Mouse (Mus musculus) forebrain, embryonic 11.5 days (tissue): ENCODE data around the gene Foxr1. TPM values are rescaled to one million over a fixed set of nuclear protein-coding genes. Genes with fewer than 3 reads are reported as not detected.

Experiments used
- ATAC-seq: fragments of 200-750 bp; cut with Nextera tagmentation; replicated peaks from 2 replicates; pipeline ENCODE4 v1.8.0; 2017; ENCODE audit warnings: moderate TSS enrichment; ENCODE audit not compliant: low FRiP score
- DNase-seq: peaks from one replicate; pipeline ENCODE4 v3.0.0-alpha.2; 2017; ENCODE audit warnings: low spot score
- H3K27ac ChIP-seq: fragments of 300-500 bp; sonication (generic); 2 replicates; pipeline ENCODE4 v1.5.1; 2014; ENCODE audit warnings: low read depth, low read length
- H3K27me3 ChIP-seq: fragments of 300-500 bp; sonication (generic); 2 replicates; pipeline ENCODE4 v1.6.1; 2014; ENCODE audit warnings: mild to moderate bottlenecking, low read length, mixed read lengths; ENCODE audit not compliant: control insufficient read depth, insufficient read depth
- H3K36me3 ChIP-seq: fragments of 300-500 bp; sonication (generic); 2 replicates; pipeline ENCODE4 v1.6.1; 2014; ENCODE audit warnings: mild to moderate bottlenecking, low read length, moderate library complexity, mixed read lengths; ENCODE audit not compliant: control insufficient read depth, insufficient read depth
- H3K4me1 ChIP-seq: fragments of 300-500 bp; sonication (generic); replicated peaks from 2 replicates; pipeline ENCODE4 v1.6.1; 2014; ENCODE audit warnings: low read length, mixed read lengths; ENCODE audit not compliant: control insufficient read depth, insufficient read depth
- H3K4me2 ChIP-seq: fragments of 300-500 bp; sonication (generic); 2 replicates; pipeline ENCODE4 v1.6.1; 2014; ENCODE audit warnings: low read depth, mild to moderate bottlenecking, low read length, moderate library complexity, mixed read lengths; ENCODE audit not compliant: severe bottlenecking
- H3K4me3 ChIP-seq: fragments of 300-500 bp; sonication (generic); 2 replicates; pipeline ENCODE4 v1.5.1; 2014; ENCODE audit warnings: low read depth, low read length
- H3K9ac ChIP-seq: fragments of 300-500 bp; sonication (generic); 2 replicates; pipeline ENCODE4 v1.6.1; 2014; ENCODE audit warnings: low read length
- H3K9me3 ChIP-seq: fragments of 300-500 bp; sonication (generic); 2 replicates; pipeline ENCODE4 v1.6.1; 2016; ENCODE audit warnings: low read length, mixed read lengths; ENCODE audit not compliant: control insufficient read depth
- WGBS: fragments of 180-500 bp; shearing (Covaris S2); extraction: QIAGEN DNeasy Blood & Tissue Kit; methylation state at CpG from one replicate; pipeline ENCODE4 v1.1.7; 2014; 5-methylcytosine and 5-hydroxymethylcytosine counted together
- polyA plus RNA-seq: library from polyadenylated mRNA; unstranded; fragments of >200 nt; fragmentation: Nextera tagmentation; extraction: Ambion mirVana; gene quantifications from 2 replicates; pipeline ENCODE4 v1.2.1, GENCODE M21; 2014

The Foxr1 gene
- polyA plus RNA-seq, 1 experiment from 2014 or later: not detected

- Histone ChIP-seq H3K36me3 (no peaks in the 10 kb centered on the region), H3K9ac (no peak overlapping the region; the same call in 1 of the 2 replicates), H3K9me3 (no peaks in the 10 kb centered on the region), H3K4me2 (peak overlapping the region; percentile 89), H3K4me3 (peak overlapping the region; percentile 96), H3K4me1 (peaks cover 55% of the 10 kb centered on the region), H3K27ac (no peak overlapping the region), H3K27me3 (no peaks in the 10 kb centered on the region)
- DNase-seq (no peak), ATAC-seq (no peak)
- 36% methylated on average over 14 of the region's 14 CpGs for WGBS
These were observed 44.7 kb upstream of the Foxr1 start for GRCm38 (mm10) chr9:44485516-44486161.

GRCm38 (mm10) chr9:44485105-44485515 is 44.2 kb upstream of the Foxr1 start:
- DNase-seq: no peak
- WGBS: 33% methylated on average over 6 of the region's 6 CpGs
- no peaks in the 10 kb centered on the region for H3K36me3 ChIP-seq
- H3K4me1 ChIP-seq: peaks cover 50% of the 10 kb centered on the region
- peak overlapping the region; percentile 89 for H3K4me2 ChIP-seq
- no peak for ATAC-seq
- no peak overlapping the region for H3K27ac ChIP-seq
- H3K9me3 ChIP-seq: no peaks in the 10 kb centered on the region
- H3K27me3 ChIP-seq: no peaks in the 10 kb centered on the region
- peak overlapping the region; percentile 96; the same call in 1 of the 2 replicates for H3K4me3 ChIP-seq
- no peak overlapping the region for H3K9ac ChIP-seq

GRCm38 (mm10) chr9:44484311-44485104 is 43.6 kb upstream of the Foxr1 start:
- no peaks in the 10 kb centered on the region for H3K36me3 ChIP-seq
- H3K27me3 ChIP-seq: no peaks in the 10 kb centered on the region
- no peak for ATAC-seq
- peak overlapping the region; percentile 96 for H3K4me3 ChIP-seq
- peaks cover 44% of the 10 kb centered on the region for H3K4me1 ChIP-seq
- 45% methylated on average over 7 of the region's 7 CpGs for WGBS
- H3K4me2 ChIP-seq: peak overlapping the region; percentile 89
- H3K9ac ChIP-seq: peak overlapping the region; percentile 89; the same call in 1 of the 2 replicates
- no peaks in the 10 kb centered on the region for H3K9me3 ChIP-seq
- DNase-seq: no peak
- H3K27ac ChIP-seq: no peak overlapping the region

- peak; percentile 83 for DNase-seq
- under 1% methylated on average over 12 of the region's 12 CpGs for WGBS
- Histone ChIP-seq H3K9ac (peak overlapping the region; percentile 89), H3K36me3 (no peaks in the 10 kb centered on the region), H3K4me3 (peak overlapping the region; percentile 96), H3K27ac (peak overlapping the region; percentile 90; the same call in 1 of the 2 replicates), H3K4me2 (peak overlapping the region; percentile 89), H3K27me3 (no peaks in the 10 kb centered on the region), H3K9me3 (no peaks in the 10 kb centered on the region), H3K4me1 (peaks cover 34% of the 10 kb centered on the region)
- peak; percentile 25; the same call in 1 of the 2 replicates for ATAC-seq
These were observed 42.6 kb upstream of the Foxr1 start for GRCm38 (mm10) chr9:44483510-44484044.

- no peaks in the 10 kb centered on the region for H3K27me3 ChIP-seq
- peak overlapping the region; percentile 89 for H3K9ac ChIP-seq
- 0% methylated on average over 32 of the region's 39 CpGs for WGBS
- peaks cover 32% of the 10 kb centered on the region for H3K4me1 ChIP-seq
- H3K9me3 ChIP-seq: no peaks in the 10 kb centered on the region
- peak overlapping the region; percentile 90 for H3K27ac ChIP-seq
- DNase-seq: no peak
- no peaks in the 10 kb centered on the region for H3K36me3 ChIP-seq
- peak overlapping the region; percentile 89 for H3K4me2 ChIP-seq
- peak overlapping the region; percentile 96 for H3K4me3 ChIP-seq
- ATAC-seq: no peak
These were observed 42.1 kb upstream of the Foxr1 start for GRCm38 (mm10) chr9:44483041-44483509.

- peak within 1 kb of the TSS; percentile 90 for H3K27ac ChIP-seq
- peaks cover 32% of the 10 kb centered on the region for H3K4me1 ChIP-seq
- no peaks in the 10 kb centered on the region for H3K27me3 ChIP-seq
- no peaks in the 10 kb centered on the region for H3K36me3 ChIP-seq
- H3K4me3 ChIP-seq: peak within 1 kb of the TSS; percentile 96
- no peaks in the 10 kb centered on the region for H3K9me3 ChIP-seq
- DNase-seq (peak; percentile 98), ATAC-seq (peak; percentile 63)
- 0% methylated on average over 31 of the region's 31 CpGs for WGBS
- peak within 1 kb of the TSS; percentile 89 for H3K9ac ChIP-seq
- peak within 1 kb of the TSS; percentile 89 for H3K4me2 ChIP-seq
These were observed 41.6 kb upstream of the Foxr1 start, which contains the start of gene Bcl9l for GRCm38 (mm10) chr9:44482552-44482951. Gene Bcl9l, plus strand, starts transcription at chr9:44482825.

- Histone ChIP-seq H3K27me3 (no peaks in the 10 kb centered on the region), H3K4me3 (peak overlapping the region; percentile 96), H3K4me1 (peaks cover 30% of the 10 kb centered on the region), H3K9ac (no peak overlapping the region), H3K9me3 (no peaks in the 10 kb centered on the region), H3K36me3 (no peaks in the 10 kb centered on the region), H3K4me2 (peak overlapping the region; percentile 89), H3K27ac (no peak overlapping the region)
- no peak; the same call in 1 of the 2 replicates for ATAC-seq
- DNase-seq: no peak
- 8% methylated on average over 3 of the region's 3 CpGs for WGBS
These were observed 41.2 kb upstream of the Foxr1 start for GRCm38 (mm10) chr9:44482112-44482511.

GRCm38 (mm10) chr9:44479628-44480428 is 38.9 kb upstream of the Foxr1 start:
- 1% methylated on average over 26 of the region's 26 CpGs for WGBS
- H3K4me1 ChIP-seq: peaks cover 10% of the 10 kb centered on the region; the same call in 1 of the 2 replicates
- peak; percentile 88 for DNase-seq
- peak overlapping the region; percentile 65 for H3K4me3 ChIP-seq
- H3K36me3 ChIP-seq: no peaks in the 10 kb centered on the region
- peak; percentile 31 for ATAC-seq
- no peaks in the 10 kb centered on the region for H3K27me3 ChIP-seq
- H3K27ac ChIP-seq: peak overlapping the region; percentile 97
- H3K4me2 ChIP-seq: peak overlapping the region; percentile 99
- no peaks in the 10 kb centered on the region for H3K9me3 ChIP-seq
- peak overlapping the region; percentile 80 for H3K9ac ChIP-seq
